ENCODE assay signal across 8 mouse cellular contexts in the genomic region with DNA sequence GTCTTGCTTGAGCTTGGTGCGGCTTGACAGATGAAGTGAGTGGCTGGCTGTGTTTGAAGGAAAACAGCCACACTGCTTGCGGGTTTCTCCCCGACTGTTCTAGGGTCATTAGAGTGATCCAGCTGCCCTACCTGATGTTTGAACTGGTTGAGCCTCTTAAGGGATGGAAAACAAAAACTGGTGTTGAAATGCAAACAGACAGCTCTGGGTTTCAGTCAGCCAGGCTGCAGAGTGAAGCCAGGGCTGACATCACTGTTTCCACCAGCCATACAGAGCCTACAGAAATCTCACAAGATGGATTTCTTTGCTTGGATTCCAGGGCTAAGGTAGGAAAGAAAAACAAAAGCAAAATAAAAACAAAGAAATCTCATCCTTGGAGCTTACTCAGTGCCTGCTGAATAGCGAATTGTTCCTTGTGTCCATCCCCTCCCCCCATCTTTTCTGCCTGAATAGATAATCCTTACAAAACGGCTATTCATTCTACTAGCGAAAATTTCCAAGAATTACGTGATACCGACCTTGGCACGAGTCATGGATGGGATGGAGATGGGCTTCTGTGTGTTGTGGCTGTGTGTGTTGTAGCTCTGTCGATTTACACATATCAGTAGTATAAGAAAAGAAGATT. TPM values are rescaled to one million over a fixed set of nuclear protein-coding genes. Genes with fewer than 3 reads are reported as not detected.
A peak's percentile ranks its signal among the peaks of the same experiment; 100 is the strongest.
DNase-seq lines count a peak whose midpoint lies in the region; ATAC-seq lines count a peak whose summit lies in the region.
"Had no signal": no experiment of that assay in that cellular context is flagged by ENCODE, and none has a peak within 500 bp of the region (broad histone marks: within the 10 kb centered on the region; RNA-seq: fewer than 3 reads in every experiment).

No protein-coding gene starts in this region.

- no peaks in the 10 kb centered on the region for H3K27me3 ChIP-seq in lung, embryonic 15.5 days
- no peaks in the 10 kb centered on the region for H3K27me3 ChIP-seq in forebrain, embryonic 12.5 days
- H3K27me3 ChIP-seq in liver, embryonic 11.5 days (replicated peaks; ENCODE audit: control insufficient read depth, insufficient read depth, low read length), result no peaks in the 10 kb centered on the region

- H3K9ac ChIP-seq in lung, embryonic 15.5 days, result no peak overlapping the region
- H3K9ac ChIP-seq in forebrain, embryonic 12.5 days, result no peak overlapping the region
- H3K9ac ChIP-seq in liver, embryonic 11.5 days (ENCODE audit: low read depth, low read length), result no peak overlapping the region

- WGBS in lung, embryonic 15.5 days, result 25% methylated on average over 10 of the region's 10 CpGs
- WGBS in forebrain, embryonic 12.5 days, result 10% methylated on average over 10 of the region's 10 CpGs
- WGBS in liver, embryonic 11.5 days, result 44% methylated on average over 10 of the region's 10 CpGs

- no peak overlapping the region for H3K27ac ChIP-seq in lung, embryonic 15.5 days
- no peak overlapping the region for H3K27ac ChIP-seq in forebrain, embryonic 12.5 days
- H3K27ac ChIP-seq in liver, embryonic 11.5 days (ENCODE audit: low read depth, low read length), result no peak overlapping the region

- no peak overlapping the region for H3K4me3 ChIP-seq in lung, embryonic 15.5 days
- H3K4me3 ChIP-seq in forebrain, embryonic 12.5 days (replicated peaks), result no peak overlapping the region
- H3K4me3 ChIP-seq in liver, embryonic 11.5 days (ENCODE audit: low read depth, low read length), result no peak overlapping the region

- H3K36me3 ChIP-seq in lung, embryonic 15.5 days, result no peaks in the 10 kb centered on the region
- H3K36me3 ChIP-seq in forebrain, embryonic 12.5 days (replicated peaks), result no peaks in the 10 kb centered on the region
- no peaks in the 10 kb centered on the region for H3K36me3 ChIP-seq in liver, embryonic 11.5 days (ENCODE audit: control insufficient read depth, insufficient read depth, low read length)

- H3K4me2 ChIP-seq in lung, embryonic 15.5 days, result peak overlapping the region; percentile 18; the same call in 1 of the 2 replicates
- H3K4me2 ChIP-seq in forebrain, embryonic 12.5 days, result peak overlapping the region; percentile 25
- H3K4me2 ChIP-seq in liver, embryonic 11.5 days, result peak overlapping the region; percentile 8; the same call in 1 of the 2 replicates

- H3K4me1 ChIP-seq in lung, embryonic 15.5 days, result peaks cover 23% of the 10 kb centered on the region
- H3K4me1 ChIP-seq in forebrain, embryonic 12.5 days, result peaks cover 15% of the 10 kb centered on the region
- peaks cover 2% of the 10 kb centered on the region; the same call in 1 of the 2 replicates for H3K4me1 ChIP-seq in liver, embryonic 11.5 days (replicated peaks; ENCODE audit: control insufficient read depth, insufficient read depth, low read length)

- peak; percentile 48; the same call in 1 of the 2 replicates for ATAC-seq in lung, embryonic 15.5 days (ENCODE audit: borderline replicate concordance, extremely low read depth, low FRiP score, low TSS enrichment)
- ATAC-seq in forebrain, embryonic 12.5 days (ENCODE audit: low FRiP score), result peak; percentile 39; the same call in 1 of the 2 replicates
- no peak for ATAC-seq in liver, embryonic 11.5 days (replicated peaks; ENCODE audit: low FRiP score)
- ATAC-seq in megakaryocyte progenitor cell, adult 5-6 weeks (replicated peaks; ENCODE audit: poor library complexity), result no peak

- H3K9me3 ChIP-seq in lung, embryonic 15.5 days, result no peaks in the 10 kb centered on the region
- no peaks in the 10 kb centered on the region for H3K9me3 ChIP-seq in forebrain, embryonic 12.5 days
- H3K9me3 ChIP-seq in liver, embryonic 11.5 days (ENCODE audit: control insufficient read depth, low read length), result no peaks in the 10 kb centered on the region

- DNase-seq in lung, postnatal 4 days, result no peak
- DNase-seq in liver, embryonic 11.5 days (ENCODE audit: low spot score), result no peak
- peak; percentile 75 for DNase-seq in retina, postnatal 1 day
- no peak for DNase-seq in cerebellum, postnatal 4 days (ENCODE audit: low spot score in 2 of 2)
- DNase-seq: heart, adult 11 months had no signal

RNA-seq across cellular contexts. Expression of gene Zfp281, which starts 37.4 kb away (rescaled TPM):
- polyA plus RNA-seq in lung, embryonic 15.5 days (2015; fragmentation: Nextera tagmentation; extraction: Ambion mirVana), result 20.6 and 22.3 TPM in 2 replicates
- 33.5 and 34.9 TPM in 2 replicates for polyA plus RNA-seq in forebrain, embryonic 12.5 days (2016; fragmentation: Nextera tagmentation; extraction: Ambion mirVana)
- 19.3 and 21.3 TPM in 2 replicates for polyA plus RNA-seq in liver, embryonic 11.5 days (2014; fragmentation: Nextera tagmentation; extraction: Ambion mirVana)
- total RNA-seq in megakaryocyte progenitor cell, adult 5-6 weeks (2015), result 23.7 and 25.4 TPM in 2 replicates
- total RNA-seq in megakaryocyte progenitor cell, adult 5-6 weeks (2017), result 18.9 and 20.5 TPM in 2 replicates

Comparison
In these comparisons a context has a peak if more than half of its experiments do, and no peak if none do; other contexts are left out.
1. ATAC-seq: peak in lung, embryonic 15.5 days (single experiment) and forebrain, embryonic 12.5 days (single experiment); none in liver, embryonic 11.5 days (single experiment) and megakaryocyte progenitor cell, adult 5-6 weeks (single experiment).
2. Peak in every context shown above with its lines, with median percentiles within 50 percentile points of each other: H3K4me2 ChIP-seq.